Mouse (Mus musculus) spleen, postnatal 4 days (tissue): ENCODE data around the gene Tnfaip8l3.

Source experiments
- DNase-seq, 2 experiments: peaks; one replicate each; pipeline ENCODE4 v3.0.0; 2022; ENCODE audit warnings: low spot score in 2 of 2

Gene Tnfaip8l3

DNA sequence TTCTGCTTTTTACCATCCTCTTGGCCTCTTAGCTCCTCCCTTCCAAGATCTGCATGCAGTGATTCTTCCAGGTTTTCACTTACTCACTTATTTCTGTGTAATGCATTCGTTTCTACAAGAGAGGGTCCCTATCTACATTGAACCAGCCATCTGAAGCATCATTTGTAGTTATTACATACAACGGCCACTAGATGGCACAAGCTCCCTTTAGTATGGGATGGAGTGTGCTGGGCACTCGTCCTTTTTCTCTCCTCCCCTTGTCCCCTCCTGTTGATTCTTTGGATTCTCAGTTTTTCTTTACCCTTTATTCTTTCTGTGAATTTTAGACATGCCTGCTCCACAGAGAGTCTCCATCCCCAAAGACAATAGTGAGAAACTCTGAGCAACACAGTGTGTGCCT lies 77.3 kb downstream of the Tnfaip8l3 start:
- DNase-seq = no peak

DNA sequence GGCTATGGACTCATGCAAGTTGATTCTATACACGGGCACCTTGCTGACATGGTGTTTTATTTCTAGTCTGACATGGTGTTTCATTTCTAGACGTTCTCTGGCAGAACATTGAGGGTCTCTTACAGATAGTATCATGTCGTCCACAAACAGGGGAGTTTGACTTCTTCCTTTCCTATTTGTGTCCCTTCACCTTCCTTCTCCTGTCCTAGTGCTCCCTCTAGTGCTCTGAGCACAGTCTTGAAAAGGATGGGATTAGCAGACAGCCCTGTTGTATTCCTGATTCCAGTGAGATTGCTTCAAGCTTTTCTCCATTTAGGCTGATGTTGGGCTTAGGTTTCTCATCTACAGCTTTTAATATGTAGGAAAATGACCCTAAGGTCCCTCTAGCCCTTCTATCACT lies 81.2 kb downstream of the Tnfaip8l3 start:
- no peak for DNase-seq

DNA sequence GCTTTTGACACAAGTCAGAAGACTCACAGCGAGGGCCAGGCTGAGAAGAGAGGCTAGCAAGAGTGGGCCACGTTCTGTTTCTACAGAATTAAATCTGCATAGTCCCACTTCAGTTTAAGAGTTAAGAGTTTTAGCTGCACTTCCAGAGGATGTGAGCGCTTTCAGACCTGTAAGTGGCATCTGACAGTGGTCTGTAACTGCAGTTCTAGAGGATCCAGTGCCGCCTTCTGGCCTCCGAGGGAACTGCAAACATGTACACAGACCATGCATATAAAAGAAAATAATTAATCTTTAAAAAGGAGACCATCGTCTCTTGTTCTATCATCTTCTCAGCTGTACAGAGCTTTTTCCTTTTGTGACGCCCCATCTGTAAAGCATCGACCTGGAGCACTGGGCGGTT lies 83.3 kb downstream of the Tnfaip8l3 start:
- no peak for DNase-seq

DNA sequence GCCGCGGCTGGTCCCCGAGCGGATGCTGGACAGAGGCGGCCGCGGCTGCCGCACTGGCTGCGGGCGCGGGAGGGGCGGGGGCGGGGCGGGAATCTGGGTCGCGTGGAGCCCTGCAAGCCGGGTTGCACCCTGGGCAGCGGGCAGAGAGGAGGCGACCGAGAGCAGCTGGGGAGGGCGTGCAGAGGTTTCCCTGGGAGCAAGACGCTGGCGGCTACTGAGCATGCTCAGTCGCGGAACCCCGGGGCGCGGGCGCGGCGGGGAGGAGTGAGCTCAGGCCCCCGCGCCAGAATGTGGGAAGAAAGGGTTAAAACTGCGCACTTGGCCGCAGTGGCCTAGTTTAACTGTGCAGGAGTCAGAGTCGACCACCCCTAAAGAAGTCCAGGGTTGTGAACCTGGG lies 93.1 kb downstream of the Tnfaip8l3 start, which contains the start of gene Elmod1:
Elmod1 (minus strand) TSS at position 180 of the 397 bp plus-strand sequence.
- DNase-seq = no peak

DNA sequence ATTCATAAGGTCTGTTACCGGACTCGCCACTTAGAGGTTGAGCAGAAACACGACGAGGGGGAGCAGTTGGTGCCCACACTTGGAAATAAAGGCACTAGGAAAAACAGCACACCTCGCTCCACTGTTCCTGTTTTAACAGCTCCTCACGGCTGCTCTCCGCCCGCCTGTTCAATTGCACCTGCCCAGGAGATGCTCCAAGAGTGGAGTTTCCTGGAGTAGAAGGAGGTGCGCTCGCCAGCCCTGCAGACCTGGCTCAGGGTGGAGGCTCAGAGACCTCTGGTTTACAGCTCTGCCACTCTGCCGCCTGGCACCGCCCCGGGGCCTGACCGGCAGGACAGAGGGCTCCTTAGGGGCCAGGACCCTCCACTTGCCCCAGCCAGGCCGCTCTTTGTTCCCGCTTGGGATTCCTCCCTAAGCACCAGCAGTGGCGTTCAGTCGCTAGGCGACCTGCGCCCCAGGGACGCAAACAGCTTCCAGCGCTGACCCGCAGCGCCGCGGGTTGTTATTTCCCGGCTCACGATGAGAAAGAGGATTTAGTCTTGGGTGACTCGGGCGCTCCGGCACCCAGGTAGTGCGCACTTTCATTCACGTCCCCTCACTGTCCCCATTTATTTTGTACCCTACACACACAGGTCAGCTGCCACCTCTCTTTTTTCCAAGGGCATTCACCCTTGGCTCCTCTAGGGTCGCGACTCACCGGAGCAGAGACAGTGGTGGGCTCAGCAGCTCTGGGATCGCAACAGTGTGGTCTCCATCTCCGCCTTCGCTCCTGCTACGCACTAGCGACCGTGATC lies 93.7 kb downstream of the Tnfaip8l3 start:
- DNase-seq = no peak

DNA sequence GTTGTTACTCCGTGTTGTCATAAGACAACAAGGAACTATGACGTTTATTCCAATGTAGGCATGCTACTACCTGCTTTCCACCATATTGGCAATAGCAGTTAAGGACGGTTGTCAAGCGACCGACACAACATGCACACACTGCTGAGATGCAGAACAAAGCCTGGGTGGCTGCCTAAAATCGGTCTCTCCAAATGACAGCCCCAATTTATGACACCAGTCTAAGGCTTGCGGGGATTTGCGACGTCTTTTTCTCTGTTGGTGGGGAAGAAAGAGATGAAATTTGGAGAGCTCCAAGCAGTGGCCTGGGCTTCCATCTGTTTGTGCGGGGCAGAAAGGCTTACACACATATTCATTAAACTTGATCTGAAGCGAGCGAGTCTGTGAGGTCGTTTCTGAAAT lies 94.3 kb downstream of the Tnfaip8l3 start:
- no peak for DNase-seq
